In genomic region chr4:136666002-136666401, GRCm38 (mm10) we compare ENCODE assay signal across 13 mouse cellular contexts. TPM values are rescaled to one million over a fixed set of nuclear protein-coding genes. Genes with fewer than 3 reads are reported as not detected.
DNase-seq lines count a peak whose midpoint lies in the region; ATAC-seq and TF ChIP-seq lines count a peak whose summit lies in the region.
"Had no signal": no experiment of that assay in that cellular context is flagged by ENCODE, and none has a peak within 500 bp of the region (broad histone marks: within the 10 kb centered on the region; RNA-seq: fewer than 3 reads in every experiment).

No protein-coding gene starts in this region.

- no peak overlapping the region for H3K4me3 ChIP-seq in intestine, postnatal 0 days (ENCODE audit: low read depth, low read length)
- H3K4me3 ChIP-seq in intestine, embryonic 15.5 days (replicated peaks): no peak overlapping the region
- H3K4me3 ChIP-seq in olfactory bulb, adult 2 months (ENCODE audit: insufficient read depth, low read depth, low read length): no peak overlapping the region
- H3K4me3 ChIP-seq: forebrain, embryonic 10.5 days; heart, embryonic 15.5 days; limb, embryonic 10.5 days had no signal

- no peaks in the 10 kb centered on the region for H3K27me3 ChIP-seq in intestine, postnatal 0 days (replicated peaks; ENCODE audit: control insufficient read depth, insufficient read depth, low read length)
- H3K27me3 ChIP-seq in intestine, embryonic 15.5 days (replicated peaks): no peaks in the 10 kb centered on the region
- H3K27me3 ChIP-seq: heart, embryonic 15.5 days; Patski had no signal

- TF ChIP-seq CTCF in intestine, postnatal 0 days (IDR thresholded peaks at IDR 0.05; ENCODE audit: low read depth): peak; percentile 61
- TF ChIP-seq CTCF in olfactory bulb, adult 2 months (IDR thresholded peaks at IDR 0.05; ENCODE audit: insufficient read depth, low read depth, low read length): peak; percentile 51; the same call in 1 of the 2 replicates

- no peak overlapping the region; the same call in 1 of the 2 replicates for H3K27ac ChIP-seq in intestine, postnatal 0 days (ENCODE audit: low read depth, low read length)
- H3K27ac ChIP-seq in intestine, embryonic 15.5 days: no peak overlapping the region
- H3K27ac ChIP-seq in olfactory bulb, adult 2 months (ENCODE audit: insufficient read depth, low read depth, low read length): no peak overlapping the region
- H3K27ac ChIP-seq: forebrain, embryonic 10.5 days; heart, embryonic 15.5 days; limb, embryonic 10.5 days had no signal

- peaks cover 19% of the 10 kb centered on the region; the same call in 1 of the 2 replicates for H3K36me3 ChIP-seq in intestine, postnatal 0 days (ENCODE audit: control insufficient read depth, insufficient read depth)
- 0 out of 2 replicates have a peak, but pooled peaks cover 4% of the 10 kb centered on the region for H3K36me3 ChIP-seq in intestine, embryonic 15.5 days
- H3K36me3 ChIP-seq: heart, embryonic 15.5 days had no signal

- no peak overlapping the region for H3K4me2 ChIP-seq in intestine, postnatal 0 days (replicated peaks; ENCODE audit: low read depth)
- H3K4me2 ChIP-seq in intestine, embryonic 15.5 days (replicated peaks): no peak overlapping the region
- H3K4me2 ChIP-seq: heart, embryonic 15.5 days had no signal

- H3K4me1 ChIP-seq in intestine, postnatal 0 days (replicated peaks; ENCODE audit: control insufficient read depth, insufficient read depth, low read length): no peaks in the 10 kb centered on the region
- no peaks in the 10 kb centered on the region for H3K4me1 ChIP-seq in intestine, embryonic 15.5 days (replicated peaks)
- H3K4me1 ChIP-seq in olfactory bulb, adult 2 months (ENCODE audit: control insufficient read depth, insufficient read depth, low read length): no peaks in the 10 kb centered on the region
- H3K4me1 ChIP-seq: forebrain, embryonic 10.5 days; limb, embryonic 10.5 days had no signal

- no peak overlapping the region for H3K9ac ChIP-seq in intestine, postnatal 0 days (ENCODE audit: low read depth, low read length)
- no peak overlapping the region for H3K9ac ChIP-seq in intestine, embryonic 15.5 days
- H3K9ac ChIP-seq: heart, embryonic 15.5 days had no signal

- no peak for ATAC-seq in intestine, postnatal 0 days
- ATAC-seq in intestine, embryonic 15.5 days: no peak
- ATAC-seq: Patski had no signal

- DNase-seq in right cerebral cortex, postnatal 4 days: peak; percentile 51
- DNase-seq in right cerebral cortex, adult 2 months (ENCODE audit: low spot score in 2 of 2): no peak
- peak; percentile 69 for DNase-seq in R1 (ENCODE audit: low read depth, low spot score)
- no peak for DNase-seq in natural killer cell, adult 2 months (ENCODE audit: low spot score in 2 of 2)
- DNase-seq: adrenal gland, postnatal 14 days; lung, postnatal 4 days had no signal

- TF ChIP-seq POLR2A in olfactory bulb, adult 2 months (IDR thresholded peaks at IDR 0.05; ENCODE audit: insufficient read depth, low read depth, low read length): no peak

- 76% methylated on average over 4 of the region's 4 CpGs for WGBS in intestine, postnatal 0 days
- WGBS in intestine, embryonic 15.5 days: 65% methylated on average over 4 of the region's 4 CpGs
- 71% methylated on average over 4 of the region's 4 CpGs for WGBS in olfactory bulb, adult 2 months

- H3K9me3 ChIP-seq in intestine, postnatal 0 days (ENCODE audit: control insufficient read depth): no peaks in the 10 kb centered on the region
- H3K9me3 ChIP-seq in intestine, embryonic 15.5 days: no peaks in the 10 kb centered on the region
- H3K9me3 ChIP-seq: heart, embryonic 15.5 days; limb, embryonic 10.5 days had no signal

RNA-seq across cellular contexts. Expression of gene Lactbl1, which starts 43.6 kb away (rescaled TPM):
- not detected in 2 replicates for polyA plus RNA-seq in intestine, postnatal 0 days (2015; fragmentation: Nextera tagmentation; extraction: Ambion mirVana)
- not detected in 2 replicates for polyA plus RNA-seq in intestine, embryonic 15.5 days (2015; fragmentation: Nextera tagmentation; extraction: Ambion mirVana)
- polyA plus RNA-seq in olfactory bulb, adult 2 months (2012; ENCODE audit: insufficient read depth, insufficient read length, low replicate concordance, missing spikeins): not detected in 2 replicates
- polyA plus RNA-seq: forebrain, embryonic 10.5 days; heart, embryonic 15.5 days; limb, embryonic 10.5 days; Patski had no signal

RNA-seq across cellular contexts. Expression of gene Tex46, which starts 55.8 kb away (rescaled TPM):
- polyA plus RNA-seq in intestine, postnatal 0 days (2015; fragmentation: Nextera tagmentation; extraction: Ambion mirVana): not detected in 2 replicates
- not detected in 2 replicates for polyA plus RNA-seq in intestine, embryonic 15.5 days (2015; fragmentation: Nextera tagmentation; extraction: Ambion mirVana)
- polyA plus RNA-seq in olfactory bulb, adult 2 months (2012; ENCODE audit: insufficient read depth, insufficient read length, low replicate concordance, missing spikeins): not detected in 2 replicates
- polyA plus RNA-seq: forebrain, embryonic 10.5 days; heart, embryonic 15.5 days; limb, embryonic 10.5 days; Patski had no signal

Comparison
In these comparisons a context has a peak if more than half of its experiments do, and no peak if none do; other contexts are left out.
1. DNase-seq: peak in right cerebral cortex, postnatal 4 days (single experiment) and R1 (single experiment); none in right cerebral cortex, adult 2 months (0 of 2) and natural killer cell, adult 2 months (0 of 2).